Mouse (Mus musculus): Measurements from ENCODE around the gene Smim13.

- TF ChIP-seq FLI1 (IDR thresholded peaks at IDR 0.05; ENCODE audit: low read length): no peak
- TF ChIP-seq GATA1 (IDR thresholded peaks at IDR 0.05; ENCODE audit: borderline replicate concordance, low read length): no peak
Measured at GRCm38 (mm10) chr13:41293595-41293994, 44.0 kb downstream of the Smim13 start.
